Mouse (Mus musculus): ENCODE measurements around the gene Fam126a. TPM values are rescaled to one million over a fixed set of nuclear protein-coding genes. Genes with fewer than 3 reads are reported as not detected.
A peak's percentile ranks its signal among the peaks of the same experiment; 100 is the strongest.

Gene Fam126a
- polyA plus RNA-seq, 1 experiment from 2014 or later = 39.6 TPM

GRCm38 (mm10) chr5:23953047-23953446 is 77.4 kb downstream of the Fam126a start:
- Histone ChIP-seq H3K9ac (ENCODE audit: low read depth, low read length) (no peak overlapping the region), H3K4me3 (ENCODE audit: low read depth, low read length) (no peak overlapping the region), H3K36me3 (ENCODE audit: control insufficient read depth, insufficient read depth, low read length) (no peaks in the 10 kb centered on the region), H3K9me3 (ENCODE audit: control insufficient read depth, low read length) (no peaks in the 10 kb centered on the region), H3K27ac (ENCODE audit: low read depth, low read length) (no peak overlapping the region), H3K4me2 (no peak overlapping the region), H3K27me3 (replicated peaks; ENCODE audit: control insufficient read depth, insufficient read depth, low read length) (no peaks in the 10 kb centered on the region), H3K4me1 (replicated peaks; ENCODE audit: control insufficient read depth, insufficient read depth, low read length) (no peaks in the 10 kb centered on the region)
- ATAC-seq (replicated peaks; ENCODE audit: low FRiP score) = no peak
- 90% methylated on average over 5 of the region's 5 CpGs for WGBS
- no peak for DNase-seq (ENCODE audit: low spot score)

DNA sequence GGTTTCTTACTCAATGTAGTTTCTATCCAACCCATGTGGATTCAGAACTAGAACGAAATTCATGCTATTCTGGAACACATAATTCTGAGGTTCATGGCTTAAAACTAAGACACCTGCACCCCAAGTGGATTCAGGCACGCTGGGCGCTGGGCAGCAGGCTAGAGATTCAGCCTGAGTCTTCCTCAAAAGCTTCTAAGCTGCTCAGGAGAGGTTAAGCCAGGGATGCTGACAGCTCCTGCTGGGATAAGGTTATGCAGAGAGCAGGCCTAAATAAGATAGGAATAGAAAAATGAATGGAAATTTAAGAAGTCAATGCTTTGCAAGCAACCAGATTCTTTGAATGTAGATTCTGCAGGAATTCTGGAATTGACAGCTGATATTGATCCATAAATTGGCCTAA is 82.4 kb downstream of the Fam126a start:
- DNase-seq (ENCODE audit: low spot score) (no peak), ATAC-seq (replicated peaks; ENCODE audit: low FRiP score) (no peak)
- Histone ChIP-seq H3K4me3 (ENCODE audit: low read depth, low read length) (no peak overlapping the region), H3K9me3 (ENCODE audit: control insufficient read depth, low read length) (no peaks in the 10 kb centered on the region), H3K27ac (ENCODE audit: low read depth, low read length) (no peak overlapping the region), H3K4me1 (replicated peaks; ENCODE audit: control insufficient read depth, insufficient read depth, low read length) (no peaks in the 10 kb centered on the region), H3K9ac (ENCODE audit: low read depth, low read length) (no peak overlapping the region), H3K36me3 (ENCODE audit: control insufficient read depth, insufficient read depth, low read length) (no peaks in the 10 kb centered on the region), H3K4me2 (no peak overlapping the region), H3K27me3 (replicated peaks; ENCODE audit: control insufficient read depth, insufficient read depth, low read length) (no peaks in the 10 kb centered on the region)
- WGBS = 57% methylated on average over 3 of the region's 3 CpGs

- Histone ChIP-seq H3K27me3 (replicated peaks; ENCODE audit: control insufficient read depth, insufficient read depth, low read length) (no peaks in the 10 kb centered on the region), H3K4me2 (no peak overlapping the region), H3K4me3 (ENCODE audit: low read depth, low read length) (no peak overlapping the region), H3K9ac (ENCODE audit: low read depth, low read length) (no peak overlapping the region), H3K27ac (ENCODE audit: low read depth, low read length) (no peak overlapping the region), H3K9me3 (ENCODE audit: control insufficient read depth, low read length) (no peaks in the 10 kb centered on the region), H3K4me1 (replicated peaks; ENCODE audit: control insufficient read depth, insufficient read depth, low read length) (no peaks in the 10 kb centered on the region), H3K36me3 (ENCODE audit: control insufficient read depth, insufficient read depth, low read length) (no peaks in the 10 kb centered on the region)
- ATAC-seq (replicated peaks; ENCODE audit: low FRiP score) (no peak), DNase-seq (ENCODE audit: low spot score) (no peak)
- WGBS = 3% methylated on average over 1 of the region's 1 CpGs
Measured at GRCm38 (mm10) chr5:23945056-23945455, 85.4 kb downstream of the Fam126a start.

DNA sequence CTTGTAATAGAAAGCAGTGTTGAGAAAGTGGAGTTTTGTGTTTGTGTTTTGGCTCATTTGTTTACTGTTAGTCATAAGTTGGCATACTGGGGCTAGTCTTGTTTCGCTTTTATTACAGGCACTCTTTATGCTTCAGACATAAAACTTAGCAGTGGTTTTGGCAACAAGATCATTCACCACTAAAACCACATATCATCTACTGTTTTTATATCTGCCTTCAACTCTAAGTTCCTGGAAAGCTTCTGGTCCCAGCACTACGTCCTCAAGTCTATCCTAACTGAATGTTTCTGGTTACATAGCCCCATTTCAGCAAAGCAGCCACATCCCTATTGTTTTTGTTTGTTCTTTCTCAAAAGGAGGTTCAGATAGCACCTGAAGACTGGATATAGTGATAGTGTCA is 87.0 kb downstream of the Fam126a start:
- no peak overlapping the region for H3K27ac ChIP-seq (ENCODE audit: low read depth, low read length)
- no peak overlapping the region for H3K4me3 ChIP-seq (ENCODE audit: low read depth, low read length)
- DNase-seq (ENCODE audit: low spot score) = no peak
- no peak overlapping the region for H3K4me2 ChIP-seq
- no peak overlapping the region for H3K9ac ChIP-seq (ENCODE audit: low read depth, low read length)
- no peaks in the 10 kb centered on the region for H3K9me3 ChIP-seq (ENCODE audit: control insufficient read depth, low read length)
- ATAC-seq (replicated peaks; ENCODE audit: low FRiP score) = no peak
- WGBS = 73% methylated on average over 2 of the region's 2 CpGs
- H3K4me1 ChIP-seq (replicated peaks; ENCODE audit: control insufficient read depth, insufficient read depth, low read length) = no peaks in the 10 kb centered on the region
- no peaks in the 10 kb centered on the region for H3K36me3 ChIP-seq (ENCODE audit: control insufficient read depth, insufficient read depth, low read length)
- no peaks in the 10 kb centered on the region for H3K27me3 ChIP-seq (replicated peaks; ENCODE audit: control insufficient read depth, insufficient read depth, low read length)

- 54% methylated on average over 12 of the region's 12 CpGs for WGBS
- H3K27ac ChIP-seq (ENCODE audit: low read depth, low read length) = peak overlapping the region; percentile 97
- H3K27me3 ChIP-seq (replicated peaks; ENCODE audit: control insufficient read depth, insufficient read depth, low read length) = no peaks in the 10 kb centered on the region
- H3K36me3 ChIP-seq (ENCODE audit: control insufficient read depth, insufficient read depth, low read length) = no peaks in the 10 kb centered on the region
- peak; percentile 61 for DNase-seq (ENCODE audit: low spot score)
- ATAC-seq (replicated peaks; ENCODE audit: low FRiP score) = peak; percentile 94
- H3K4me1 ChIP-seq (replicated peaks; ENCODE audit: control insufficient read depth, insufficient read depth, low read length) = peaks cover 20% of the 10 kb centered on the region
- H3K4me2 ChIP-seq = peak overlapping the region; percentile 56
- no peak overlapping the region for H3K4me3 ChIP-seq (ENCODE audit: low read depth, low read length)
- peak overlapping the region; percentile 57 for H3K9ac ChIP-seq (ENCODE audit: low read depth, low read length)
- no peaks in the 10 kb centered on the region for H3K9me3 ChIP-seq (ENCODE audit: control insufficient read depth, low read length)
Measured at GRCm38 (mm10) chr5:23923481-23924165, 106.9 kb downstream of the Fam126a start.

GRCm38 (mm10) chr5:23922516-23923291 is 107.8 kb downstream of the Fam126a start:
- Histone ChIP-seq H3K27ac (ENCODE audit: low read depth, low read length) (peak overlapping the region; percentile 97), H3K27me3 (replicated peaks; ENCODE audit: control insufficient read depth, insufficient read depth, low read length) (no peaks in the 10 kb centered on the region)
- WGBS = 36% methylated on average over 12 of the region's 12 CpGs

GRCm38 (mm10) chr5:23921316-23921715 is 109.2 kb downstream of the Fam126a start:
- Histone ChIP-seq H3K4me3 (ENCODE audit: low read depth, low read length) (no peak overlapping the region), H3K9ac (ENCODE audit: low read depth, low read length) (no peak overlapping the region), H3K4me1 (replicated peaks; ENCODE audit: control insufficient read depth, insufficient read depth, low read length) (peaks cover 20% of the 10 kb centered on the region), H3K9me3 (ENCODE audit: control insufficient read depth, low read length) (no peaks in the 10 kb centered on the region), H3K27ac (ENCODE audit: low read depth, low read length) (no peak overlapping the region), H3K4me2 (peak overlapping the region; percentile 44; the same call in 1 of the 2 replicates), H3K27me3 (replicated peaks; ENCODE audit: control insufficient read depth, insufficient read depth, low read length) (no peaks in the 10 kb centered on the region), H3K36me3 (ENCODE audit: control insufficient read depth, insufficient read depth, low read length) (no peaks in the 10 kb centered on the region)
- DNase-seq (ENCODE audit: low spot score) (no peak), ATAC-seq (replicated peaks; ENCODE audit: low FRiP score) (no peak)
- WGBS = 56% methylated on average over 1 of the region's 1 CpGs

More at GRCm38 (mm10) chr5:23922516-23923291, 107.8 kb downstream of the Fam126a start:
- ATAC-seq (replicated peaks; ENCODE audit: low FRiP score) (peak; percentile 93), DNase-seq (ENCODE audit: low spot score) (peak; percentile 57)
- peak overlapping the region; percentile 57 for H3K9ac ChIP-seq (ENCODE audit: low read depth, low read length)
- no peaks in the 10 kb centered on the region for H3K9me3 ChIP-seq (ENCODE audit: control insufficient read depth, low read length)
- peaks cover 20% of the 10 kb centered on the region for H3K4me1 ChIP-seq (replicated peaks; ENCODE audit: control insufficient read depth, insufficient read depth, low read length)
- H3K36me3 ChIP-seq (ENCODE audit: control insufficient read depth, insufficient read depth, low read length) = no peaks in the 10 kb centered on the region
- peak overlapping the region; percentile 62 for H3K4me2 ChIP-seq
- H3K4me3 ChIP-seq (ENCODE audit: low read depth, low read length) = peak overlapping the region; percentile 25; the same call in 1 of the 2 replicates

- Histone ChIP-seq H3K36me3 (ENCODE audit: control insufficient read depth, insufficient read depth, low read length) (no peaks in the 10 kb centered on the region), H3K9me3 (ENCODE audit: control insufficient read depth, low read length) (no peaks in the 10 kb centered on the region), H3K27me3 (replicated peaks; ENCODE audit: control insufficient read depth, insufficient read depth, low read length) (no peaks in the 10 kb centered on the region), H3K27ac (ENCODE audit: low read depth, low read length) (no peak overlapping the region), H3K9ac (ENCODE audit: low read depth, low read length) (no peak overlapping the region), H3K4me3 (ENCODE audit: low read depth, low read length) (no peak overlapping the region), H3K4me2 (no peak overlapping the region), H3K4me1 (replicated peaks; ENCODE audit: control insufficient read depth, insufficient read depth, low read length) (peaks cover 20% of the 10 kb centered on the region)
- no peak for ATAC-seq (replicated peaks; ENCODE audit: low FRiP score)
- DNase-seq (ENCODE audit: low spot score) = no peak
- WGBS = 79% methylated on average over 7 of the region's 7 CpGs
Measured at GRCm38 (mm10) chr5:23919892-23920731, 110.4 kb downstream of the Fam126a start.
